Mouse (Mus musculus) embryo, embryonic 10.5 days (tissue): ENCODE measurements around the gene Agbl1.
A peak's percentile ranks its signal among the peaks of the same experiment; 100 is the strongest.

ENCODE experiments used
- DNase-seq: peaks from one replicate; pipeline ENCODE4 v3.0.0-alpha.2; 2015; ENCODE audit warnings: low spot score

The Agbl1 gene

DNA sequence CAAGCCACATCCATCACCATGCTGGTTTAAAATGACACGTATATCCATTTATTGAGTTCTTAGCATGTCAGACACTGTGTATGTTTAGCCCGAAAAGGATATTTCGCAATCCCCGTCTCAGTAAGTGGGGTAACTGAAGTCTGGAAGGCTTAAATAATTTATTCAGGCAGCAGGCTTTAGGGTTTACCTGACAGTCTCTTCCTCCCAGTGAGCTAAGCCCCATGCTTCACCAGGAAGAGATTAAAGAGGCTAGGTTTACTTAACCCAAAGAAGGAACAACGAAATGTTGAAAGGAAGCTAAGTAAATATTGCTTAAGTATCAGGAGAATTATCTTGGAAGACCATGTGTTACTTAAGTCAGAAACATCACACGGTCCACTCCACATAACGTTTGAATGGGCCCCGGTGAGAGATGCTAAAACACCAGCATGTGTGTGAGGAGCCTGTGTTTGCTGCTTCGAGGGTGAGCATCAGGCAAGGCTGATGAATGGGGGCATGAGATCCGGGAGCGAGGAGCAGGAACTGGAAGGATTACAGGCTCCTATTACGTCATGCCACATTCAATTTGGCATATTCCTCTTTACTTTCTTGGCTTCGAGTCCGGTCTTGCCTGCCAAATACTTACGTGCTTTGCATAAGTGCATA lies 162.7 kb downstream of the Agbl1 start:
- no peak for DNase-seq

DNA sequence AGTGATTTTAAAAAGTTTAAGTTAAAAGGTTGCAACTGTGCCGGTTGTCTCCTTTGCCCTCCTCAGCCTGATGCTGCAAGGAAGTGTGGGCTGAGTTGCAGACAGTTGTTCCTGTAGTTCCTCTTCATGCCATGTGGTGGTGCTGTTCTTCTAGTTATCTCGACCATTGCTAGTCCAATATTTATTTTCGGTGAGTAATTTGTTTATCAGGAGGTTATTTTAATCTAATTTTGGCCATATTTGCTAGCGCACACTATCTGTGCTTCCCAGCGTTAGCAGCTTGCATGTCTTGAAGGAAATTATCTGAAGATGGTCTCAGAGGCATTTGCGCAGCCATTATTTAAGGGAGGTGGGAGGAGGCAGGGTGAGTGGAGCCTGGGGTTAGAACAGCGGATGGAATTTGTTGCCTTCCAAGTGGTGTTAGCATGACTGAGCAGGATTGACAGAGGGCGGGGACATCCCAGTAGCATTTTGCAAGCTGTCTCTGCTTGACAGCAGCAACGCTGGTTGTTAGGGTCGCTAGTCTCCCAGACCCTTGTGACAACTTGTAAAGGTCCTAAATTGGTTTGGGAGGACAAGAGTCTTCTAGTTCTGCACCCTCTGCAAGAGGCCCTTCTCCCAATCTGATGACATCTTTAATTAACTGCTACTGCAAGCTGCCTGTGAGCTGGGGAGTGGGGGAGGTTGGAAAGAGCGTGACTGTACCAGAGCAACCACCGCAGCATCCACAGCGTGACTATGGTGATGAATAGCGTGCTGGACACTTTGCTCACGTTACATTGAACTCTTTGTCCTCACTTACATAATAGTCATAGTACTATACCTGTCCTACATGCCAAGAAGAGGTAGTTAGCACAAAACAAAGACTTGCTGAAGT lies 163.5 kb downstream of the Agbl1 start:
- peak; percentile 85 for DNase-seq

DNA sequence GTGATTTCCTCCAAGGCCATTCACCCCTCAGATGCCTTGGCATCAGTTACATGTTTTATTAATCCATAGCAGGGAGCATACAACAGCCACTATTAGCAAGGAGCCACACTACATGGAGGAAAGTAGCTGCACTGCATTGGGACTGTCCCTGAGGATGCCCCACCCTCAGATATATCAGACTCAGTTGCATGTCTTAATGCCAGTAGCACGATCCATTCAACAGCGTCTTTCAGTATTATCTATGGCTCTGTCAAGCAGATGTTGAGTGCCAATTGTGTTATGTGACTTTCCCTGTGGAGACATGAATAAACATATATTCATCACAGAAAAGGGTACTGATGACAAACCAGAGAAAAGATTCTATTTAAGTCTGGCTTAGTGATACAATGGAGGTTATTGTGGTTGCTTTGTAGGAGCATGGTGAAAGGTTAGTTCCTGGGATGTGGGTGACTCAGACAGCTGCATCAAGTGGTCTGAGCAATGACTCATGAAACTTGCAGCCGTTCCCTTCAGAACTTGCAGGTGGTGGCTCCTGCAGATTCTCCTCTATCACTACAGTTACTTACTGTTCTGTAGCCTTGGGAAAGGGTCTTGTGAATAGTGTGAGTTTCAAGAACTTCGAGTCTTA lies 178.4 kb downstream of the Agbl1 start:
- no peak for DNase-seq

DNA sequence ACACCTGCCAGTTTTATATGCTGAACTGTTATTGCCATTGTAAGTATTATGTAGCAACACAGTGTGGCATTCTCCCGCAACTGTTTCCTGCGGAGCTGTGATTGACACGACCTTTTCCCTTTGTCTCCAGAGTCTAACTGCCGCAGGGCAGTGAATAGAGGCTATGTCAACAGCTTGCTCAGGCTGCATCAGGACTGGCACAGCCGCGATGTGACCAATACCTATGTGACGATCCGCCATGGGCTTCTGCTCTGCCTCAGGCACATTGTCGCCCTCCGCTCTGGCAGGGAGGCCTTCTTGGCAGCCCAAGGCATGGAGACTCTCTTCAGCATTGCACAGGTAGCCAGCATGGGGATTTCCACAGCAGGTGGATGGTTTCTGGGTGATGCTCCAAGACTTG lies 179.3 kb downstream of the Agbl1 start:
- DNase-seq: peak; percentile 13

DNA sequence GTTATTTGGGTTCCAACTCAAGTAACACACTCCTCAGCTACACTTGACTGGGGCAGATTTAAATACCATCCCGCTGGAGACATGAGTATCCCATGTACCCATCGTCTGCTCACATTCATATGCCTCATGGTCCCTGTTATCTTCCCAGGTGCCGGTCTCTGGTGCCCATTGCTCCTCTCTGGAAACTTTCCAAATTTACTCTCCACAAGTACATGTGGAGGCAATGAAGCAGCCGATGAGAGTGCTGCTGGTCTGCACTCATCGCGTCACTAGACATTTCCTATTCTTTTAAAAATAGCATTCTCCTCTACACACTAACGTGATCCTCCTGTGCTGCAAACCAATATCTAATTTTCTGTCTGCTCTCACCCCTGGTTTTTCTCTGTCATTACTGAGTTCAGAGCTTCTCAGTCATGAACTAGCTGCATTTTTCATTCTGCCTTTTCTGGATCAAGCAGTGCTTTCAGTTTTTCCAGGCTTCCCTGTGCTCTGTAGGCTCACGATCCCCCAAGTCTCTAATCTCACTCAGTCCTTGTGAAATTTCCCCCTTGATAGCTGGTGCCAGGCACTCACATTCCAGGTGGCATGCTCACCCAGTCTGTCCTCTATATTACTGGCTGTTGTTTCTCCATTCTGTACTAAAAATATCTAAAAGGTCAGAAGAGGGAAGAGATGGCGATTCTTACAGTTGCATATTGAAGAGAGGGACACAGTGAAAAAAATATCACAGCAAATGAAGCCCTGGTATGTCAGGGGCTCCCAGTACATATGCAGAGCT lies 180.9 kb downstream of the Agbl1 start:
- no peak for DNase-seq

DNA sequence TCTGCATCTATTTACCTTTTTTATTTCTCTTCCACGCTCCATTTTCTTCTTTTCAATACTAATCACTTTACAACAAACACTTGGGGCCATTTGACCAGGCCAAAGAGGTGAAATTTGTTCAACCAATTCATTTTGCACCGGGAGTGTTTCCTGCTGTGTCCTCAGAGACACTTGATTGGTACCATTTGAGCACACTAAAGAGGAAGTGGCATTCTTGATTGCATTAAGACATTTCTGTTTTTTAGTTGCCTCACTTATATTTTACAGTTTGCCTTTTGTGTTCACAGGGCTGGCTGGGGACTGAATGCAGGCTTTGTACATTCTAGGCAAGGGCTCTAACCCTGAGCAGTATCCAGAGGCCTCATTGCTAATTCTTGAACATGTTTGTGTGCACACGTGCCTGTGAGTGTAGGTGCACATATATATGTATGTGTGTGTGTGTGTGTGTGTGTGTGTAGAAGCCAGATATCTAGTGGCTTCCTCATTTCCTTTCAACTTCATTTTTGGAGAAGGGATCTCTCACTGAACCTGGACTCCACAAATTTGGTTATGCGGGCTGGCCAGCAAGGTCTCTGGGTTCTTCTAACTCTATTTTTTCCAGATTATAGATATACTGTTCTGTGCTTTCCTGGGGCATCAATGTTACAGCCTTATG lies 182.4 kb downstream of the Agbl1 start:
- no peak for DNase-seq

DNA sequence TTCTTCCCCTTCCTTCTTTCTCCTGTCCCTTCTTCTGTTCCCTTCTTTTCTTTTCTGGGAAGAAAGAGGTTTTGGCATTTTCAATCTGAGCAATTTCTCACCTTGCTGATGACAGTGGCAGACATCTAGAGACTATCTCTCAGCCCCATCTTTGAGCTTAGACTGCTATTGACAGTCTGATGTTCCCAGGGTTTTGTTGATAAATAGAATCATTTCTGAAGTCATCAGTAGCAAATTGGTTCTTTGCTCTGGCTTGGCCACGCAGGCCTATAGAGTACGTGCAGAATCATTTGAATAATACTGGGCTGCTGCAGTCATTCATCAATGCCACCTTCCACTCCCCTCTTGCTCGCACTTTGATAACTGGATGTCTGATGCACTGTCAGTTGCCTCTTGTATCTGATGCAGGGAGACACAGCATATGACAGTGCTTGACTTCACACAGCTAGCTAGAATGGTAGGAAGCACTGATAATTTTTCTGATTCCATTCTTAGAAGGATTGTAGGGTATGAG lies 186.5 kb downstream of the Agbl1 start:
- no peak for DNase-seq

DNA sequence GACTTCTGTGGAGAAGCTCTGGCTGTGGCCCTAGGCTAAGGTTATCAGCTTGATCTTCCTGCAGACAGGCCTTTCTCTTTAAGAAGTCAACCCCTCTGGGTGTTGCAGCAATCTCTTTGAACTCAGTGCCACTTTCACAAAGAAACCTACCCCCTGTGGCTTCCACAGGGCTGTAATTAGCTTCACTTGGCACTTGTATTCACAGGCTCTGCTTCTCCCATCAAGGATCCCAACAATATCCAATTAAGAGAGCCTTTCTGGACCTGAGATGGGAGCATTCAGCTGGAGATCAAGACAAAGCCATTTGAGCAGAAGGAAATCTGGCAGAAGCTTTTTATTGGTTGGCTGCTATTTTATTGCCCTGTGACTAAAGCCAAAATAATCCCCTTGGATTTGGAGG lies 208.9 kb downstream of the Agbl1 start:
- peak; percentile 46 for DNase-seq

DNA sequence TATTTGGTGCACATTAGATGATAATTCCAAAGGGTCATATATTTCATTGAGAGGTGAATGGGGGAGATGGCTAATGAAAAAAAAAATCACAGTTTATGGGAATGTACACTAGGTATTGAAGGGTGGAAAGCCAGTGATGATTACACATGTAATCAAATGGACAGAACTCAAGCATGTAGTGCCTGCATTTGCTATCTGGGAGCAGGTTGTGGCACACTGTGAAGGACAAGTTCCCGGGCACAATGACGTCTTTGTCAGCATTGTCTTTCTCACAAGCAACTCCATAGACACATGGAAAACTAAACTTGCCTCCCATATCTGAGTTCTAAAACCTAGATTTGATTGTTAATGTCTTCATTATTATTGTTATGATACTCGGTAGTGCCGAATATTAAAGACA lies 209.3 kb downstream of the Agbl1 start:
- no peak for DNase-seq

DNA sequence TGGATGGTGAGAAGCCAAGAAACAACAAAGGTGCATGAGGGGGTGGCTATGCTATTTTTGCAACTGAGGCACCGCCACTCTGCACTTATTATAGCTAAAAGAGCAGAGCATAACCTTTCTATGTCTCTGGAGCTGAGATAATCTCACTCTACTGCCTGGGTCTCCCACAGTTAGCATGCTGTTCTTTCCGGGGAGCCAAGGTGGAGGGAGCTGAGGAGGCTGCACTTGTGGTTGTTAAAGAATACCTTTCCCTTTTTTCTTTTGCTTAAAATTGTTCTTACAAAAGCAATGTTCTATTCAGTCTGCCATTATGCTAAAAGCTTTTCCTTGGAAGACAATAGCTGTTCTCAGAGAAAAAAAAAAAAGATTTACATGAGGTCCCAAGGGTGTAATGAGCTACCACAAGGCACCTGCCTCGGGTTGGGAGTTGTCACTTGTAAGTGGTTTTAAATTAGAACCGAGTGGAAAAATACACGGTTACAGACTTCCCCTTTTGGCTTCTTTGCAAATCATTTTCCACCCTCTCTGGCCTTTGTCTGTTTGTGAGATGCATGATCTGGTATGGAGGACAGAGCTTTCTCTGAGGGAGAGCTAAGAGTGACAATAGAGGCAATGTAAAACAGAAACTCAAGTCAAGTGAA lies 232.8 kb downstream of the Agbl1 start:
- DNase-seq: no peak

DNA sequence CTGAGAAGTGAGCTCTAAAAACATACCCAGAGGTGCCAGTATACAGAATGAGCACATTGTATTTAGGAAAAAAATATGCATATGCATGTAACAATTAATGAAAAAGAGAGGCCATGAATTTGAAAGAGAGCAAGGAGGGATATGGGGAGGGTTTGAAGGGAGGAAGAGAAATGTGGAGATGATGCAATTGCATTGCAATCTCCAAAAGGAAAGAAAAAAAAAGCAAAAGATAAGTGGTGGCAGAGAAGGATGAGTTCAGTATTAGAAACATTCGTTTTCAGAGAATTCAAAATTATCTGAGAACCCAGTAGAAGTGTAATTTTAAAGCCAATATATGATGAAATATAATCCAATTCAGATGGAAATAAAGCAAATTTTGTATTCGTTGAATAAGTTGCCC lies 236.7 kb downstream of the Agbl1 start:
- no peak for DNase-seq

DNA sequence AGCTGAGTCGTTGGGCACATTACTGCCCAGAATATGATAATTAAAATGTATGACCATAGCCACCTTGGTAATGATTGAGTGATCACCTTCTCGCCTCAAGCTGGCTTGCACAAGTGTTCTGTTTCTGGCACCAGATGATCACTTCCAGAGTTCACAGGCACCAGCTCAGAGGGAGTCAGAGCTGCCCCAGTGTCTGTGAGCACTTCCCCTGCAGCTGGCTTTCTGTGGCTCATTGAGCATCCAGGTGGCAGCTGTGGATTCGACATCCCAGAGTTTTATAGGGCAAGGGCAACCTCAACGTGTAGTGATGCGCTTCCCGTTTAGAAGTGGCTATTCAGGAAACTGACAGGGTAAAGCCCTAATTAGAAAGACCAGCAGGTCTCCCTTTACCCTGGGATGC lies 244.5 kb downstream of the Agbl1 start:
- peak; percentile 4 for DNase-seq

DNA sequence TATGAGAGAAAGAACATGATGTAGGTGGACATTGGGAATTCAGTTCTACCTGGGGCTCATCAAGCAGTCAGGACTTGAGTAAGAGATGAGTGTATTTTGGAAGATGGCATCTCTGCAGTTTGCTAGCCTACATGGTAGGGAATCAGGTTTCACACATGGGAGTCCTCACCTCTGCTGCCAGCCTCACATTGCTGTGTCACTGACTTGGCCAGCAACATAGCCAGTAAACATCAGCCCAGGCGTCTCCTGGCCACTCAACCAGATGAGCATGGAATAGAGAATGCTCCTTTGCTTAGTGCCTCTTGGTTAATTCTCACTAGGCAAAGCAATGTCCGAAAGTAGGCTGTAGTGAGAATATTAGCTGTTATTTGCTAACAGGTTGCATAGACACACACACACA lies 255.9 kb downstream of the Agbl1 start:
- DNase-seq: no peak

DNA sequence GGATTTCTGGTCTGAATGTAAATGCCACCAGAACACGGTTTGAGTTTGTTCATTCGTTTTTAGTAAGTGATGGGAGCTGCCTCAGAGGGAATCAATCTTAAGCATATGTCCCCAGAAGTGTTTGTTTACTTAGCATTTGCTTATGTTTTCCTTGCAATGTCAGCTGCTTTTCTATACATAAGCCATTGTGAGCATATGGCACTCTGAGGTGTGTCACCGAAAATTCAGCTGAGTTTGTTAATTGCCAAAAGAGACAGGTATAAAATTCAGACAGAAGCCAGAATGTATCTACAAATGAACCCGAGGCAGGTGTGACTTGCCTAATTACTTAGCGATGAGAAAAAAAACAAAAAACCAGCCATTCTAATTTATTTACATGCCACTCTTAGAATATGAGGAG lies 257.8 kb downstream of the Agbl1 start:
- no peak for DNase-seq

DNA sequence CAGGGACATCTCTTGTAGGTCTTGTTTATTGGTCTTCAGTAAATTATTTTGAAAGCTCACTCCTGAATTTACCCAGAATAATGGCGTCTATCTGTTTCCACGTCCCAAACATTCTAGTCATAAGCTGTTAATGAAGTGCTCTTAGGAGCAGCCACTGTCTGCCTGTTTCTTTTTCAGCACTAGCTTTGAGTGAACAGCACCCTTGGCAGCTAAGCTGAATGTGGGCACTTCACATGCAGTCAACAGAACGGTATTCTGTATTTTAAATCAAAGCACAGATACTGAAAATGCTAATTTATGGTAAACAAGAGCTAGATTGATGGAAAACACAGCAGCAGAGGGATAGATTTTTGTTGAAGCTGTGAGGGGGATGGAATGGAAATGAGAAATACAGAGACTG lies 294.6 kb downstream of the Agbl1 start:
- peak; percentile 58 for DNase-seq

DNA sequence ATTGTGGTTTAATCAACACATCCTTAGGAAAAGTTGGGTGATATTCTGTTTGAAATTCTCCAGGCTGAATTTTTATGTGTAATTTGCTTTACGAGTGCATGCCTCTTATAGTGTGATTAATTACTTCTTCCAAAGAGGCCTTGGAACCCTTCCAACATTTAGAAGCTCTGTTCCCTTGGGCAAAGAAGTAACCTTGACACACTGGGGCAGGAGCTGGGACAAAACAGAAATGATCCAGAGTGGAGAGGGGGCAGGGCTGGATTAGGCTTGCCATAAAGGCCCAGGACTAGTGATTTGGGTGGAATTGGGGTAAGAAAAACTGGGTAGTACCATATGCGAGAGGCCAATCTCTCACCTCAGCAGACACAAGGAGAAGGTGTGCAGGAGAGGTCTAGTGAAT lies 316.8 kb downstream of the Agbl1 start:
- DNase-seq: no peak

DNA sequence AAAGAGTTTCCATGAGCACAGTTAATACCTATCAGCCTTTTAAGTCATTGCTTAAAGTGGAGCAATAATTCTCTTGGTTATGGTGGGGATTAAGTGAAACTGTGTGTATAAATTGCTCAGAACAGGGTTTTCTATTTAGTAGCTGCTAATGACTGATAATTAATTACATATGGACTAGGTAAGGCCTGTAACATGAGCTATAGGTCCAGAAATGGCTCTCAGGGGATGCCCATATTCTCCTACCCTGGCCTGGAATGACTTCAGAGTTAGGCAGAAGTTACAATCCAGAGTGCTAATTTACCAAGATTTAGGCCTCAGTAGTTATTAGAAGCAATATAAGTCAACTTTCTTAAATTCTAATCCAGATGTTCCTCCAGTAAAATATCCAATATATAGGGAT lies 317.6 kb downstream of the Agbl1 start:
- DNase-seq: no peak

DNA sequence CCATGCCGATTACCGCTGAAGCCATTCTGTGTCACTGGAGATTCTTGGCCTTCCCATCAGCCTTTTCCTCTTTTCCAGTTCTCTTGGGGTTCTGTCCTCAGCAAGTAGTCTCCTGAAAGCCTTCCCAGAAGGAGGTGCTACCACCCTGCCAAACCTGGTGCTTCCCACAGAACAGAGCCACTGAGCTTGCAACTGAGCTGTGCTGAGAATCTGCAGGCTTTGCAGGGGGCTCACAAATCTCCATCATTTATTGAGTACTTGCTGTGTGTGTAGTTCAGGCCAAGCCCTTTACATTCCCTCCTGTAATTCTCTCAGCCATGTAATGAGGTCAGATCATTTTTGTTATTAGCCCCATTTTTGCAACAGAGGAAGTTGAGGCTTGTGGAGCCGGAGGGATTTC lies 322.2 kb downstream of the Agbl1 start:
- DNase-seq: no peak

DNA sequence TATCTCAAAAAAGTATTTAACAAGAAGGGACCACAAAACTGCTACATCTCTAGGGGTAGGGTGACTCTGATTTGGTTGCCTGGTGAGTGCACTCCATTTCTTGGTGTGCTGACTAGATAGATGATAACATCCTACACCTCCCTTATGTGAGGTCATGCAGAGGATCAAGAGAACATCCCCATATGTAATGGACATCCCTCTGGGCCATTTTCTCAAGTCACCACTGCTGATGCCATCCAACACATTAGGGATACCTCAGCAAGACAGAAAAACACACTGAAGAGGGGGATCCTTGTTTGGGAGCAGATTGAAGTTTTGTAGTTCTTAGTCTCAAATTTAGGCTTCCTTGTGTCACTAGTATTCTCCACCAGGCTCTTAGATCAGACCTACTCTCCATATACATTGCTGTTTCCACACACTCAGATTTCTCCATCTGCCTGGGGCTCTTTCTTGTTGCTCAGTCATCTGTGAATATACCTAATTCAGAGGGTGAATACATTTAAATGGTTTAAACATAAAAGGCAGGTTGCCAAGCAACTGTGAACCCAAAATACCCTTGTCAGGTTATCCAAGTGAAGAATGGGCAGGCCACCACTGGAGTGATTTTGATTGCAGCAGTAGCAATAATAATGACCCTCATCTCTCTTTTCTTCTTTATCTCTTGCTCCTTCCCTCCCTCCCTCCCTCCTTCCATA lies 331.0 kb downstream of the Agbl1 start:
- DNase-seq: peak; percentile 76

DNA sequence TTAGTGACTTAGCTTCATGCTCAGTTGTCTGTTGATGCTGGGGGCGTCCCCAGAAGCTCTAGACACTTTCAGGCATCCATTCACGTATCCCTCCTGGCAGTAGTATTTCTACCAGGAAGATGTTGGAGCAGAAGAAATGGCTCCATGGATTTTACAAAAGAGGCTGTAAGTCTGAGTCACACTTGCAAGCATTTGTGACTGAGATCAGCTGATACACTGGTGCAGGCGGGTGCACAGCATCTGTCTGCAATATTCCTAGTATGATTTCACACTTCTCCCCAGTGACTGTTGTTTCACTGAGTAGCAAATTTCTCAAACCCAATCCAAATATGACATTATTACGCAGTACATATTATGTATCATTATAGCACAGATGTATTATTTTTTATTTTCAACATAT lies 332.8 kb downstream of the Agbl1 start:
- DNase-seq: no peak
